Mouse (Mus musculus) heart, embryonic 11.5 days (tissue): ENCODE results near the gene Pnpla1. TPM values are rescaled to one million over a fixed set of nuclear protein-coding genes. Genes with fewer than 3 reads are reported as not detected.

Experiments
- ATAC-seq: fragments of 200-750 bp; cut with Nextera tagmentation; replicated peaks from 2 replicates; pipeline ENCODE4 v1.8.0; 2017; ENCODE audit warnings: moderate library complexity; ENCODE audit not compliant: insufficient number of reproducible peaks, low FRiP score, low TSS enrichment
- H3K27ac ChIP-seq: fragments of 300-500 bp; sonication (generic); 2 replicates; pipeline ENCODE4 v1.5.1; 2014; ENCODE audit warnings: mild to moderate bottlenecking, low read depth, low read length
- H3K27me3 ChIP-seq: fragments of 300-500 bp; sonication (generic); 2 replicates; pipeline ENCODE4 v1.6.1; 2014; ENCODE audit warnings: mild to moderate bottlenecking, low read length, mixed read lengths; ENCODE audit not compliant: control insufficient read depth, insufficient read depth
- H3K36me3 ChIP-seq: fragments of 300-500 bp; sonication (generic); 2 replicates; pipeline ENCODE4 v1.6.1; 2014; ENCODE audit warnings: mild to moderate bottlenecking, low read length, moderate library complexity, mixed read lengths; ENCODE audit not compliant: control insufficient read depth, insufficient read depth
- H3K4me1 ChIP-seq: fragments of 300-500 bp; sonication (generic); 2 replicates; pipeline ENCODE4 v1.6.1; 2014; ENCODE audit warnings: low read length; ENCODE audit not compliant: control insufficient read depth, insufficient read depth
- H3K4me2 ChIP-seq: fragments of 300-500 bp; sonication (generic); 2 replicates; pipeline ENCODE4 v1.6.1; 2014; ENCODE audit warnings: mild to moderate bottlenecking, moderate library complexity
- H3K4me3 ChIP-seq: fragments of 300-500 bp; sonication (generic); 2 replicates; pipeline ENCODE4 v1.5.1; 2014; ENCODE audit warnings: low read depth, low read length
- H3K9ac ChIP-seq: fragments of 300-500 bp; sonication (generic); 2 replicates; pipeline ENCODE4 v1.6.1; 2014; ENCODE audit warnings: mild to moderate bottlenecking, low read depth, low read length, moderate library complexity
- H3K9me3 ChIP-seq: fragments of 300-500 bp; sonication (generic); replicated peaks from 2 replicates; pipeline ENCODE4 v1.6.1; 2016; ENCODE audit warnings: low read length; ENCODE audit not compliant: control insufficient read depth
- WGBS: fragments of 180-500 bp; shearing (Covaris S2); extraction: QIAGEN DNeasy Blood & Tissue Kit; methylation state at CpG from one replicate; pipeline ENCODE4 v1.1.7; 2014; ENCODE audit not compliant: insufficient replicate concordance; 5-methylcytosine and 5-hydroxymethylcytosine counted together
- polyA plus RNA-seq: library from polyadenylated mRNA; unstranded; fragments of >200 nt; fragmentation: Nextera tagmentation; extraction: Ambion mirVana; gene quantifications from 2 replicates; pipeline ENCODE4 v1.2.1, GENCODE M21; 2014

The Pnpla1 gene
- polyA plus RNA-seq, 1 experiment from 2014 or later, result 0.06 TPM

DNA sequence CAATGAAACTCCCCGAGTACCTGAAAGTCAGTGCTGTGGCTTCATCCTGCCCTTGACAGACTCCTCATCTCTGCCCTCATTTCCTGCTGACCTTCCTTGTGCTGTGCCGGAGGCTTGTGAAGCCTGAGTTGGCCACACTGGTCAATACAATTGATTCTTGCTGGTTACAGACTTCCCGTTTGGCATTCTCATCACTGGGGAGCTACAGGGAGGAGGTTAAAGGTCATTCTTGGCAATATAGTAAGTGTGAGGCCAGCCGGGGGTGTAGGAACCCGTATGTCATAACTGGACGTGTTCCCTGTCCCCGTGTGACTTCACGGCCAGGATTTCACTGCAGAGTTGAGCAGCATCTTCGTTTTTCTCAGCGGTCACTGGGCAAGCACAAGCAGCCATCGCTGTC lies 13.6 kb downstream of the Pnpla1 start:
- Histone ChIP-seq H3K27ac (no peak overlapping the region), H3K4me1 (peaks cover 7% of the 10 kb centered on the region; the same call in 1 of the 2 replicates), H3K36me3 (no peaks in the 10 kb centered on the region), H3K4me3 (no peak overlapping the region), H3K4me2 (no peak overlapping the region), H3K9me3 (0 out of 2 replicates have a peak, but pooled peaks cover 2% of the 10 kb centered on the region), H3K27me3 (no peaks in the 10 kb centered on the region), H3K9ac (no peak overlapping the region)
- ATAC-seq, result no peak
- WGBS, result 75% methylated on average over 11 of the region's 11 CpGs

DNA sequence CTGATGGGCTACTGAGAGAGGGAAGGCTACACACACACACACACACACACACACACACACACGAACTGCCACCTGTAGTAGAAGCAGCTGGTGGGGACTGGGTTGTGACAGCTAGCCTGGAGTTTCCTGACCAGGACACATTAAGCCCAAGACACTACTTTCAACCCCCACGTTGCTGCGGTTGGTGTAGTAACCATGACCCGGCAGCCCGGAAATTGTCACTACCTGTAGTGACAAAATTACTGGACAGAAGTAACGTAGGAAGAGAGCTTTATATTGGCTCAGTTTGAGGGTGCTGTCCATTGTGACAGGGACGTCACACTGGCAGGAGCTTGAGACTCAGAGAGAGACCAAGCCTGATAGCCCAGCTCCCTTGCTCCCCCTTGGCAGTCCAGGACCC lies 14.1 kb downstream of the Pnpla1 start:
- ATAC-seq, result no peak
- H3K4me2 ChIP-seq, result no peak overlapping the region
- 82% methylated on average over 7 of the region's 7 CpGs for WGBS

DNA sequence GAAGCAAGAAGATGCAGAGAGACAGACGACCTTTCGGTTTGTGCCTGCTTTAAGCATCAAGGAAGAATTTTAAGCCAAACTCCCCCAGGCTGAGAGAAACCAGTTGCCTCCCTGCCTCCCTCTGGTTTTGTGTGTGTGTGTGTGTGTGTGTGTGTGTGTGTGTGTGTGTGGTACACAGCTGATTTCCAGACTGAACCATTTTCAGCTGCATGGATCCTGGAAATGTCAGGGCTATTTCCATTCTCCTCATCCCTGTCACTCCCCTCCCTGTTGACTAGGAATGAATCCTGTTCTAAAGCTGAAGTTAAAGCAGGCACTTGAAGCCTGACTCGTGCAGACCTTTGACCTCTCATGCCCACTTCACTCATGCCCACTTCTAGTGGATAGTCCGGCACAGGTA lies 16.0 kb downstream of the Pnpla1 start:
- Histone ChIP-seq H3K27ac (no peak overlapping the region), H3K4me1 (peaks cover 12% of the 10 kb centered on the region; the same call in 1 of the 2 replicates), H3K9ac (no peak overlapping the region), H3K9me3 (0 out of 2 replicates have a peak, but pooled peaks cover 2% of the 10 kb centered on the region), H3K27me3 (peaks cover 4% of the 10 kb centered on the region; the same call in 1 of the 2 replicates), H3K4me3 (no peak overlapping the region), H3K4me2 (no peak overlapping the region), H3K36me3 (no peaks in the 10 kb centered on the region)
- no peak for ATAC-seq
- 74% methylated on average over 4 of the region's 4 CpGs for WGBS

More for the DNA sequence above, 14.1 kb downstream of the Pnpla1 start:
- 0 out of 2 replicates have a peak, but pooled peaks cover 2% of the 10 kb centered on the region for H3K9me3 ChIP-seq
- H3K4me1 ChIP-seq, result peaks cover 10% of the 10 kb centered on the region; the same call in 1 of the 2 replicates
- H3K27me3 ChIP-seq, result no peaks in the 10 kb centered on the region
- H3K4me3 ChIP-seq, result no peak overlapping the region
- H3K27ac ChIP-seq, result no peak overlapping the region
- no peaks in the 10 kb centered on the region for H3K36me3 ChIP-seq
- H3K9ac ChIP-seq, result no peak overlapping the region

DNA sequence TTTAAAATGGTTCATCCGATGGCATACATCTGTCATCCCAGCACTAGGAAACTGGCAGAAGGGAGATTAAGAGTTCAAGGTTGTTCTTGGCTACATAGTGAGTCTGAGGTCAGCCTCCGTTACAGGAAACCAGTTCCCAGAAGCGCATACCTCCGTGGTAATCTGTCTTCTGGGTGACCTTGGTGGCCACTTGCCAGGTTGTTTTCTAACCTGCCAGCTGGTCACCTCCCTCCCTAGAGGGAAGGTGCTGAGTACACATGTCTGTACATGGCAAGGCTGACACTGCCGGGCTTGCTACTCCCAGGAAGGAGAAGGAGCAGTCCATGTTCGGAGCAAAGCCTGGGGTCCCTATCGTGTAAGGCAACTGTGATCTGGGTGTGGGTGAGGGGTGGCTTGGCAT lies 16.6 kb downstream of the Pnpla1 start:
- H3K36me3 ChIP-seq, result no peaks in the 10 kb centered on the region
- no peak overlapping the region for H3K4me3 ChIP-seq
- H3K4me2 ChIP-seq, result no peak overlapping the region
- no peak for ATAC-seq
- H3K9ac ChIP-seq, result no peak overlapping the region
- H3K27me3 ChIP-seq, result peaks cover 4% of the 10 kb centered on the region; the same call in 1 of the 2 replicates
- 50% methylated on average over 7 of the region's 7 CpGs for WGBS
- H3K27ac ChIP-seq, result no peak overlapping the region
- 0 out of 2 replicates have a peak, but pooled peaks cover 2% of the 10 kb centered on the region for H3K9me3 ChIP-seq
- H3K4me1 ChIP-seq, result peaks cover 12% of the 10 kb centered on the region; the same call in 1 of the 2 replicates

DNA sequence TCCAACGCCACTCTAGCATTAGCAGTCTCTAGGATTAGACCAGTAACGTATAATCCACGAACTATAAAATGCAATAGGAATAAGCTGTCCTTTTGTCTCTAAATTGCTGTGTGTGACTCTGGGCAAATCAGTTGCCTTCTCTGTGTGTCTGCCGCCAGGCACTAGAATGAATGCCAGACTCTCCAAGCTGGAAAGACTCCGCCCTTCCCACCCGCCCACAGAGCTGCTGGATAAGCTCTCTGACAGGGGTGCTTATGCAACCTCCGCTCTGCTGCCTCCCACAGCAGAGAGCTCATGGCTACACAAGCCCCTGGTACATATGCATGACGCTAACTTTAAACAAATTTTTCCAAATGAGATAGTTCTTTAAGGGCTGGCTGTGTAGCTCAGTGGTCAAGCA lies 17.1 kb downstream of the Pnpla1 start:
- no peak for ATAC-seq
- no peak overlapping the region for H3K4me3 ChIP-seq
- peaks cover 7% of the 10 kb centered on the region; the same call in 1 of the 2 replicates for H3K27me3 ChIP-seq
- peaks cover 12% of the 10 kb centered on the region; the same call in 1 of the 2 replicates for H3K4me1 ChIP-seq
- no peak overlapping the region for H3K9ac ChIP-seq
- H3K9me3 ChIP-seq, result 0 out of 2 replicates have a peak, but pooled peaks cover 2% of the 10 kb centered on the region
- no peaks in the 10 kb centered on the region for H3K36me3 ChIP-seq
- no peak overlapping the region for H3K27ac ChIP-seq
- WGBS, result 35% methylated on average over 8 of the region's 8 CpGs
- H3K4me2 ChIP-seq, result no peak overlapping the region

DNA sequence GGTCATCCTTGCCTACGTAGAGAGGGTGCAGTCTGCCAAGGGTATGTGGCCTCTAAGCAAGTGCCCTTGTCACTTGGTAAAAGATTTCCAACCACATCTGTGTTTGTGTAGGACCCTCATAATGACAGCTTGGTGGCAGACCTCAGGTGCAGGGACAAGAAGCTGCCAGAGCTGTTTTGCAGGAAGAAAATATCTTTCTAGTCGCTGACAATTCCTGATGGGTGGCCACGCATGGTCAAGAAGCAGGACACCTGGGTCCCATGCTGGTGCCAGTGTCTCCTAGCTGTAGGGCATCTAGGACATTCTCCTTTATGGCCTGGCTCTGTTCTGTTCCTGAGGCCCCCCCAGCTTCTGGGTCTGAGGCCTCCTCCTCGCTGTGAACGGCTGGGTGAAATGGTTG lies 18.1 kb downstream of the Pnpla1 start:
- ATAC-seq, result no peak
- WGBS, result 68% methylated on average over 5 of the region's 5 CpGs
- peak overlapping the region; percentile 43 for H3K4me2 ChIP-seq
- H3K9me3 ChIP-seq, result 0 out of 2 replicates have a peak, but pooled peaks cover 2% of the 10 kb centered on the region
- no peaks in the 10 kb centered on the region for H3K36me3 ChIP-seq
- H3K27me3 ChIP-seq, result peaks cover 12% of the 10 kb centered on the region; the same call in 1 of the 2 replicates
- no peak overlapping the region for H3K9ac ChIP-seq
- H3K4me1 ChIP-seq, result peaks cover 12% of the 10 kb centered on the region; the same call in 1 of the 2 replicates
- no peak overlapping the region for H3K27ac ChIP-seq
- H3K4me3 ChIP-seq, result no peak overlapping the region

DNA sequence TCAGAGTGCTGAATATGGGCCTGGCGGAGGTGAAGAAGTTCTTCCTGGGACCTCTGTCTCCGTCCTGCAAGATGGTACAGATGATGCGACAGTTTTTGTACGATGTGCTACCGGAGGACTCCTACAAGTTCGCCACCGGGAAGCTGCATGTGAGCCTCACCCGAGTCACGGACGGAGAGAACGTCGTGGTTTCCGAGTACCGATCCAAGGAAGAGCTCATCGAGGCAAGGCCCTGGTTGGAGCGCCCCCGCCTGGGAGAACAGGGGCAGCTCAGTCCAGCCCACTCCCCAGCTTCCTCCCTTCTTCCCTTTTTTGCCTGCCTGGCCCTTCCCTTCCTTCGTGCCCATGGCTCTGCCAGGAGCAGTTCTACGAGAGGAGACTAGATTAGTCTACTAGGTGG lies 18.6 kb downstream of the Pnpla1 start:
- Histone ChIP-seq H3K36me3 (no peaks in the 10 kb centered on the region), H3K9ac (no peak overlapping the region), H3K4me2 (peak overlapping the region; percentile 43), H3K27ac (no peak overlapping the region), H3K4me1 (peaks cover 12% of the 10 kb centered on the region; the same call in 1 of the 2 replicates), H3K27me3 (peaks cover 15% of the 10 kb centered on the region), H3K9me3 (0 out of 2 replicates have a peak, but pooled peaks cover 2% of the 10 kb centered on the region), H3K4me3 (no peak overlapping the region)
- WGBS, result 16% methylated on average over 19 of the region's 19 CpGs
- ATAC-seq, result no peak

DNA sequence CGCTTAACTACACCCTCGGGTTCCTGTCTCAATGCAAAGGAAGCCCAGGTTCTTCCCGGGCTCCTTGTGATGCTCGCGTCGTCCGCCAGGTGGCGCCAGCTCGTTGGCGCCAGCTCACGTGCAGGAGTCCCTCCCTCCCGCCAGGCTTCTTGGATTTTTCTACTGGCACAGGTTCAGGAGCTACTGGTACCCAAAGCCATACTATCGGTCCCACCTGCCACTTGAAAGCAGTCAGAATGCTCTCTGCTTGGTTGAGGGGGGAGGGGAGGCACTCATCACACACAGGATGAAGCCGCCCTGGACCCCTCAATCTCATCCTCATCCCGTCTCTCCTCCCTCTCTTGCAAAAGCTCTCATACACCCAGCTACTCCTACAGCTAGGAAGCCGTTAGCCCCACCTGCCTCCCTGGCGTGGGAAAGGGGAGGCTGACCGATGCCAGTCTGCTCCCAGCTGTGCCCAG lies 21.8 kb downstream of the Pnpla1 start:
- Histone ChIP-seq H3K36me3 (no peaks in the 10 kb centered on the region), H3K27ac (no peak overlapping the region), H3K4me2 (0 out of 2 replicates have a peak overlapping the region, but pooled peaks have one; percentile 31), H3K9ac (0 out of 2 replicates have a peak overlapping the region, but pooled peaks have one; percentile 43), H3K4me3 (0 out of 2 replicates have a peak overlapping the region, but pooled peaks have one; percentile 8), H3K4me1 (peaks cover 11% of the 10 kb centered on the region; the same call in 1 of the 2 replicates), H3K9me3 (no peaks in the 10 kb centered on the region), H3K27me3 (peaks cover 15% of the 10 kb centered on the region)
- 5% methylated on average over 18 of the region's 18 CpGs for WGBS
- no peak for ATAC-seq

DNA sequence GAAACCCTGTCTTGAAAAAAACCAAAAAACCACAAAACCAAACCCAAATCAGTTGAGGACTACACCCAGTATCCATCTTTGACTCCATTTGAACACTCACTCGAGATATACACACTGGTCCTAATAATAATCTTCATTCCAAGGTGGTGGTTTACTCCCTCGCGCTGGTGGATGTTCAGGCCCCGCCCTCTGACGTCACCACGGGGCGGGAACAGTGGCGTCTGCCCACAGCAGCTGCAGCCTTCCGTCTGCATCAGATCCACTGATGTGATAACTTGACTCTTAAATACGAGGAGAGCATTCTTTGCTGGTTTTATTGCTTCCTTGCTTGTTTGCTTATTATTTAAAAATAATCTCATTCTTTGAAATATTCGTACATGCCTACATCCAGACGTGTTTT lies 24.1 kb downstream of the Pnpla1 start:
- 5% methylated on average over 12 of the region's 12 CpGs for WGBS

More for the DNA sequence above, 24.1 kb downstream of the Pnpla1 start:
- peaks cover 15% of the 10 kb centered on the region for H3K27me3 ChIP-seq
- no peak overlapping the region for H3K9ac ChIP-seq
- H3K4me1 ChIP-seq, result 0 out of 2 replicates have a peak, but pooled peaks cover 2% of the 10 kb centered on the region
- H3K4me3 ChIP-seq, result no peak overlapping the region
- no peaks in the 10 kb centered on the region for H3K9me3 ChIP-seq
- no peak overlapping the region for H3K27ac ChIP-seq
- ATAC-seq, result no peak
- H3K36me3 ChIP-seq, result no peaks in the 10 kb centered on the region
- peak overlapping the region; percentile 25; the same call in 1 of the 2 replicates for H3K4me2 ChIP-seq
